Mouse (Mus musculus): ENCODE data around the gene Sprr3. TPM values are rescaled to one million over a fixed set of nuclear protein-coding genes. Genes with fewer than 3 reads are reported as not detected.

The Sprr3 gene
- total and polyA plus RNA-seq, 3 experiments: not detected

DNA sequence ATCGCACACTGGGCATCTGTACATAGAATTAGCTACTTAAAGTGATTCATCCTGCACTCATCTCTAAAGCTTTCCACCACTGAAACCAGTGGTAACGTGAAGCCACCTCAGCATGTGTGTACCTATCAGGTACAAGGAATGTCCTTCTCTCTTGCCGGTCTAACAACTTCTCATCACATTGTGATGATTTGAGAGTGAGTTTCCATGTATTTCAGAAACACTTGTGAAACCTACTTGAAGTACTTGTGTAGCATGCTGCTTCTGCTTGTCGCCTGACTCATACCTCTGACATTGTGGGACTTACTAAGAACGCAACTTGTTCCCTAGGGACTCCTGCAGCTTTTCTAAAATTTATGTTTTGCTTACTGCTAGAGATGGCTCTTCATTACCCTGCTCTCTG, 3.4 kb downstream of the Sprr3 start:
- Histone ChIP-seq H3K79me2 (ENCODE audit: control insufficient read depth, insufficient read depth, low read length, poor library complexity) (no peaks in the 10 kb centered on the region), H3K9me3 (replicated peaks; ENCODE audit: insufficient read depth, low read length) (no peaks in the 10 kb centered on the region), H3K36me3 (ENCODE audit: control insufficient read depth in 1 of 2, insufficient read depth in 2 of 2, low read length in 2 of 2) (no peaks in the 10 kb centered on the region), H3K27ac (ENCODE audit: control insufficient read depth, low read depth, low read length) (no peak overlapping the region), H3K4me1 (ENCODE audit: control insufficient read depth in 1 of 2, insufficient read depth in 2 of 2, low read length in 2 of 2) (no peaks in the 10 kb centered on the region), H3K4me3 (ENCODE audit: control insufficient read depth in 1 of 2, insufficient read depth in 1 of 2, low read depth in 2 of 2, low read length in 2 of 2) (no peak overlapping the region), H3K9ac (ENCODE audit: control insufficient read depth, low read depth, low read length, poor library complexity, severe bottlenecking) (no peak overlapping the region), H3K27me3 (ENCODE audit: control insufficient read depth in 1 of 2, insufficient read depth in 2 of 2, low read length in 2 of 2) (no peaks in the 10 kb centered on the region)
- no peak for DNase-seq (ENCODE audit: low read depth, low spot score)
- TF ChIP-seq TCF12 (IDR thresholded peaks at IDR 0.05; ENCODE audit: low read depth, low read length) (no peak), TBP (IDR thresholded peaks at IDR 0.05; ENCODE audit: low read depth, low read length) (no peak), ZKSCAN1 (IDR thresholded peaks at IDR 0.05; ENCODE audit: low read depth, low read length) (no peak), POLR2A (IDR thresholded peaks at IDR 0.05; ENCODE audit: control insufficient read depth in 1 of 2, insufficient read depth in 1 of 2, low read depth in 1 of 2, low read length in 2 of 2, poor library complexity in 1 of 2) (no peak), MAFK (IDR thresholded peaks at IDR 0.05; ENCODE audit: borderline replicate concordance, low read depth, low read length) (no peak), SIN3A (IDR thresholded peaks at IDR 0.05; ENCODE audit: low read length) (no peak), KAT2A (conservative IDR thresholded peaks at IDR 0.05; ENCODE audit: low read depth, low read length) (no peak), UBTF (IDR thresholded peaks at IDR 0.05; ENCODE audit: borderline replicate concordance, insufficient read depth, low read depth, low read length) (no peak), MYB (IDR thresholded peaks at IDR 0.05; ENCODE audit: low read depth, low read length) (no peak), E2F4 (IDR thresholded peaks at IDR 0.05; ENCODE audit: borderline replicate concordance, low read depth, low read length) (no peak), NRF1 (IDR thresholded peaks at IDR 0.05; ENCODE audit: insufficient read depth, low read depth, low read length, poor library complexity, severe bottlenecking) (no peak), MYC (IDR thresholded peaks at IDR 0.05; ENCODE audit: low read depth, low read length) (no peak), NELFE (IDR thresholded peaks at IDR 0.05; ENCODE audit: low read depth, low read length) (no peak), MEF2A (IDR thresholded peaks at IDR 0.05; ENCODE audit: extremely low read depth, insufficient replicate concordance, low read depth, low read length, poor library complexity, severe bottlenecking) (no peak), MAZ (IDR thresholded peaks at IDR 0.05; ENCODE audit: low read depth, low read length) (no peak), GABPA (IDR thresholded peaks at IDR 0.05; ENCODE audit: low read depth, low read length) (no peak), MAX (IDR thresholded peaks at IDR 0.05; ENCODE audit: low read length) (no peak)

DNA sequence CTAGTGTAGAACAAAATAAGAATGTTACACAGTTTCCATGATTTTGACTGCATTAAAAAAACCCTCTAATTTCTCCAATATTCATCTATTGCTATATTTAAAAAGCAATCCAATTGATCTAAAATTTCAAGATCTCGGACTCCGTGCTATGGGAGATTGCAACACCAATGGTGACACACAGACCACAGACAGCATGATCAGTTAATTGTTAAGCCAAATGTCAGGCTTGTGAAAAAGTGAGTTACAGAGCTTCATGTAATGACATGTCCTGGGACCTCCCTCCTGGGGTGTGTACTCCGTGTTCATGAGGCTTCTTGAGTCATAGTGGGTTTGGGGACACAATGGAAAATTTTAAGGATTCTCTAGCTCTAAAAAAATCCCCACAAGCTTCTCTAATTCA, 18.3 kb downstream of the Sprr3 start:
- Histone ChIP-seq H3K9me3 (replicated peaks; ENCODE audit: insufficient read depth, low read length) (no peaks in the 10 kb centered on the region), H3K9ac (ENCODE audit: control insufficient read depth, low read depth, low read length, poor library complexity, severe bottlenecking) (no peak overlapping the region), H3K27me3 (ENCODE audit: control insufficient read depth in 1 of 2, insufficient read depth in 2 of 2, low read length in 2 of 2) (no peaks in the 10 kb centered on the region), H3K79me2 (ENCODE audit: control insufficient read depth, insufficient read depth, low read length, poor library complexity) (no peaks in the 10 kb centered on the region), H3K4me1 (ENCODE audit: control insufficient read depth in 1 of 2, insufficient read depth in 2 of 2, low read length in 2 of 2) (no peaks in the 10 kb centered on the region), H3K27ac (ENCODE audit: control insufficient read depth, low read depth, low read length) (no peak overlapping the region), H3K36me3 (ENCODE audit: control insufficient read depth in 1 of 2, insufficient read depth in 2 of 2, low read length in 2 of 2) (no peaks in the 10 kb centered on the region), H3K4me3 (ENCODE audit: control insufficient read depth in 1 of 2, insufficient read depth in 1 of 2, low read depth in 2 of 2, low read length in 2 of 2) (no peak overlapping the region)
- TF ChIP-seq EP300 (IDR thresholded peaks at IDR 0.05; ENCODE audit: low read depth in 1 of 2, low read length in 2 of 2) (no peak), E2F4 (IDR thresholded peaks at IDR 0.05; ENCODE audit: borderline replicate concordance, low read depth, low read length) (no peak), TBP (IDR thresholded peaks at IDR 0.05; ENCODE audit: low read depth, low read length) (no peak), UBTF (IDR thresholded peaks at IDR 0.05; ENCODE audit: borderline replicate concordance, insufficient read depth, low read depth, low read length) (no peak), ZC3H11A (IDR thresholded peaks at IDR 0.05; ENCODE audit: low read depth, low read length) (no peak), RAD21 (IDR thresholded peaks at IDR 0.05; ENCODE audit: low read depth, low read length) (no peak), NELFE (IDR thresholded peaks at IDR 0.05; ENCODE audit: low read depth, low read length) (no peak), SIN3A (IDR thresholded peaks at IDR 0.05; ENCODE audit: low read length) (no peak), ZKSCAN1 (IDR thresholded peaks at IDR 0.05; ENCODE audit: low read depth, low read length) (no peak), ETS1 (IDR thresholded peaks at IDR 0.05; ENCODE audit: low read depth, low read length) (no peak)
- no peak for DNase-seq (ENCODE audit: low read depth, low spot score)

Data from MEL (cell line).